Mouse (Mus musculus) cerebellum, postnatal 10 days (tissue): ENCODE data around the gene D13Ertd608e.
"Not testable (repeated sequence)": the region's sequence is repeated elsewhere in the genome, so short reads cannot be mapped to it uniquely, and the experiment has no call there.

ENCODE experiments used
- DNase-seq, 2 experiments: peaks; one replicate each; pipeline ENCODE4 v3.0.0; 2021; ENCODE audit warnings: mixed read lengths in 2 of 2

The D13Ertd608e gene

DNA sequence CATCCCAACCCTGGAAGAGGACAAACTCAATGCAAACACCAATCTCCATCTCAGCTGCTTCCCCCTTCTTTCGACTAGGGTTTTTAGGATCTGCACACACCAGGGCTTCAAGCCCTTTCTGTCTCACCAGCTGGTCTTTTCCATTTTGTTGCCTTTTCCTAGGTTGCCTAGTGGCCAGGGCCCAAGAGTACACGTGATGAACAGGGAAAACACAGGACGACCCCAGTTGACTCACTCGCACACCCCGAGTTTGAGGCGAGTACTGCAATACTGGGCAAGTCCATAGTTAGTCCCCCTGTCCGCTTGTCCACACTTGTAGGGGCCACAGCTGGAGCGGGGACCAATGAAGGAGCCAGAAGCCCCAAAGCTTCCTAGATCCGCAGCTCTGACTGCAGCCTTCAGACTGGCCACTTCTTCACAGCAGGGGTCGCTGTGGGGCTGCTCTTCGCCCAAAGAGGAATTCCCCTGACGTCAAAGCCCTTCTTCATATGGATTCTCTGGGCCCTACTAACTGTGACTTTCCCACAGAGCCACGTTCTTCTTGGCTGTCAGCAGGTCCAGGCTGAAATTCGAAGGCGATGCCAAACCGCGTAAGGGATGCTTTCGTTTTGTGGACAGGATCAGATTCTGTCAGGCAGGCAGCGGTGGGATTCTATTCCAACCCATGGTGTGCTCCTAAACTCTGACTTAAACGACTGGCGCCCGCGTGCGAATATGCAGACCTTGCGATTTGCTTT lies at the start of gene D13Ertd608e:
Gene D13Ertd608e, plus strand, starts transcription at position 687 of the 737 bp plus-strand sequence.
- peak; percentile 54 to 55 for DNase-seq

DNA sequence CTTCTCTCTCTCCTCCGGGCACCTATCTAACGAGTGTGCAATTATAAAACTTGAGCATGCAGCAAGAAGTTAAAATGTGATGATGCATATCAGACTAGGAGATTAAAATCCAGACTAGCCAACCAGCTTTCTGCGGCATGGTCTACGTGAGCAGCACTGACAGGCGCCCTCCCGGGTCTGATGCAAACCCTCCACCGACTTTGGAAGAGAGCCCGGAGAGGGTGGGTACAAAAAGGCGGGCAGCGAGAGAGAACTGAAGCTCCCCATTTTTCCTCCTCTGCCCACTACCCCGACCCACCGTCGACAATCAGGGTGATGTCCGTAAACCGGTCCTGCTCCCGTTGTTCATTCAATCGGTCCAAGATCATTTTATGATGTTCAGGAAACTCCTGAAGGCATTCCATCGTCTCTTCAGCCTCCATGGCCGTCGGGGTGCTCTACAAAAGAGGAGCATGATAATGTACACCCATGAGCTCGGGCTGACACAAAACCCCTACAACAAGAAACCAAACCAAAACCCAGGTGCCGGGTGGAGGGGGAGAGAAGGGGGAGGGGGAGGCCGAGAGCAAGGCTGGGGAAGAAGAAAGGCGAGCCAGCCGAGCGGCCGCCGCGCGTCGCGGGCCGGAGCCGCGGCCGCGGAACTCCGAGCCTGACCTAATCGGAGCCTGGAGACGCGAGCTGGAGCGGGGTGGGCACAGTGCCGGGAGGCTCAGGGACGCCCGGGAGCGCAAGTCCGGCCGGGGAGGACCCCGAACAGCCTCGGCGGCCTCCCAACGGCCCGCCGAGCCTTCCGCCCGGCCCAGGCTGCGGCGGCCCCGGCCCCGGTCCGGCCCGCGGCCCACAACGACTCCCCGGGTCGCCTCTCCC lies 45.7 kb upstream of the D13Ertd608e start:
- peak; percentile 89 to 92 for DNase-seq

DNA sequence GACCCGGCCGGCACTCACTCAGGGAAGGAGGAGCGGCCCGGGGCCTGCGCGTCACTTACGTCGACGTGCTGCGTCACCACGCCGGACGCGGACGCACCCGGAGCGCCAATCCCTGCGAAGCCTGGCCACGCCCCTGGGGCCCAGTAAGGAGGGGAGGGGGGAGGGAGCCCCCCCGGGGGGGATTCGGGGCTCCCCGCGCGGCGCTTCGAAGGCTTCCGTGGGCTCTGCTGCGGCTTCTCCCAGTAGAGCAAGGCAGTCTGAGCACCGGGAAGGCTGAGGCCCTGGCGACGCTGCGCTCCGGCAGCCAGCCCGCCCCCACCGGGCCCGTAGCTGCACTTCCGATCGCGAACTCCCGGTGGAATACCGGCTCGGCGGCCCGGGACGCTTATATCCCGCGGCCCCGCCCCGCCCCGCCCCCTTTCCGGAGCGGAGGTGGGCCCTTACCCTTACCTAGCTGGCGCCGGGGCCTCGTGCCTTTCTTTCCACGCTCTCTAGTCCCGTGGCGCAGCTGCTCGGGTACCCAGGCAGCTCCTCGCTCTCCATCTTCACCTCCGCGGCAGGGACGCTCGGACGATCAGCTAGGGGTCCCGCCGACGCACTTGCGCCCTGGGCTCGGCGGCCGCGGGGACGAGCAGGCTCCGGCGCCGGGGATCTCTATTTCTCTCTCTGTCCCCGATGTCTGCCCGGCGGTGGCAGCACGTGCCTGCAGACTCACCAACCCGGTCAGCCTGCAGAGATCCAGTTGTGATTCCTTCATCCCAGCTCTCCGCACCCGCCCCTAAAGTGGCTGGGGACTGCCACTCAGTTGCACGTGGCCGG lies 44.8 kb upstream of the D13Ertd608e start, which contains the start of gene Zfp131:
Gene Zfp131, minus strand, starts transcription at position 129 of the 819 bp plus-strand sequence.
- peak; percentile 97 to 98 for DNase-seq

DNA sequence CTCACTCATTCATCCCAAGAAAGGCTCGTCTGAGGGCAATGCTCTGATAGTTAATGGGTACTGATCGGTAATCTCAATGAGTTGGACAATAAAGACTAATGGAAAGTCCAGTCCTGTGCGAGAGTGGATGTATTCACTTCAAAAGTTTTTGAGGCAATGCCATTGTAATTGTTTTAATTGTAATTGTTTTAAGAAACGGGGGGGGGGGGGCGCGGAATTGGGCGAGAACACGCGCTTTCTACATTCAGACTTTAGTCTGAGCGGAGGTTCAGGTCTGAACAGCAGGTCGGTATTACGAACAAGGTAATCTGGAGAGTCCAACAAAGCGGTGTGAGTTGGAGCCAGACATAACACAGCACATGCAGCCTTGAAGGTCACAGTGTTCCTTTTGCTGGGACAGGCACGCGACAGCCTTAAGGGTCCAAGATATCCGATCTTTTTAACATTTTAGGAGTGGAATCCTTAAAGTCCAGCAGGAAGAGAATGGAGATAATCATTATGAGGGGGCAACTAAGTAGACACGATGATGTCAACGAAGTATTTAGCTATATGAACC lies 44.1 kb upstream of the D13Ertd608e start:
- peak in 1 of 2 experiments; percentile 17 for DNase-seq

DNA sequence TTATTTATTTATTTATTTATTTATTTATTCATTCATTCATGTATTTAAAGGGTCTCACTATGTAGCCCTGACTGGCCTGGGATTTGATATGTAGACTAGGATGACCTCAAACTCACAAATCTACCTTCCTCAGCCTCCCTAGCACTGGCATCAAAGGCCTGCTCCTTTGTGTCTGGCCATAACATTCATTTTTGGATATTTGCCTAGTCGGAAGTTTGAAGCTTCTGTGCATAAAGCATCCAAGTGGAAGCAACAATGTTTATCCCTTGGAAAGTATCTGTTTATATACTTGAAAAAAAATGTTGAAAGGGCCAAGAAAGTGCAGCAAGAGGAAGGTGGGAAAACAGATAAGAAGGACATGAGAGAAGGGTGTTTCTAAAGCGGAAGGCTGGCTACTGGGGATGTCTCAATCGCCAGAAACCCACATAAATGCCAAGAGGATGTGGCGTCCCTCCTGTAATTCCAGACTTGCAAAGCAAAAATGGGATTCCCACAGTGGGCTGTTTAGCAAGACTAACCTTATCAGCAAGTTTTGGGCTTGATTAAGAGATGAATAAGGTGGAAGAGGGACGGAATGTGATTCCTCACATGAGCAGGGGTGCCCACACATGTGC lies 42.9 kb upstream of the D13Ertd608e start:
- no peak for DNase-seq

DNA sequence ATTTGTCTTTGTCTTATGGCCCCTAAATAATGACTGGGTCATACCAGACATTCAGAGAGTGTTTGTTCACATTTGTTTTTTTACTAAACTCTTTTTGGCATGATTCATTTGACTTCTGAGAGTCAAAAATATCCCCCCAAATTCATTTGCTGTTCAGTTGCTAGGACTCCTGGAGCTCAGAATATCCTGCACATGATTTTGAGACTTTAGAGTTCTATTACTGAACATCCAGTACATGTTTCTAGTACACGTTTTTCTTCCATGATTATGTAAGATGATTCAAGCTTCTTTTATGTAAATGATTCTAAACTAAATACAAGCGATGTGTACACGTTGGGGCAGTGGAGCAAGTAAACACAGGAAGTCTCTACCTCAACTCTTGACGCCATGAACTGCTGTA lies 38.1 kb upstream of the D13Ertd608e start:
- no peak for DNase-seq

DNA sequence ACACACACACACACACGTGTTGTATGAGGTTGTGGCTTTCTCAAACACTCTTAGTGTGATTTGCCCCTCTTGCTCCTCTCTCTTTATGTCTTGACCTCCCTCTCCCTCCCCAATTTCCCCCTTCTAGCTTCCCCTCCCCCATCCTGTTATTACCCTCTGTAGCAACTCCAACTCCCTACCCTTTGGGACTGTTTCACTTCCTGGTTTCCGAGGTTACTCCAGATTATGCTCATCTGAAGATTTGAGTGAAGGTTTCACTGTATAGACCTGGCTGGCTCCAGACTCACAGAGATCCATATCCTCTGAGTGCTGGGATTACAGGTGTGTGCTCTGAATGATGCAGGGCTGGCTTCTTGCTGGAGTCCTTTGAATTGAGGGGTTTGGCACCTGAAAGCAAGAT lies 26.9 kb upstream of the D13Ertd608e start:
- no peak for DNase-seq

DNA sequence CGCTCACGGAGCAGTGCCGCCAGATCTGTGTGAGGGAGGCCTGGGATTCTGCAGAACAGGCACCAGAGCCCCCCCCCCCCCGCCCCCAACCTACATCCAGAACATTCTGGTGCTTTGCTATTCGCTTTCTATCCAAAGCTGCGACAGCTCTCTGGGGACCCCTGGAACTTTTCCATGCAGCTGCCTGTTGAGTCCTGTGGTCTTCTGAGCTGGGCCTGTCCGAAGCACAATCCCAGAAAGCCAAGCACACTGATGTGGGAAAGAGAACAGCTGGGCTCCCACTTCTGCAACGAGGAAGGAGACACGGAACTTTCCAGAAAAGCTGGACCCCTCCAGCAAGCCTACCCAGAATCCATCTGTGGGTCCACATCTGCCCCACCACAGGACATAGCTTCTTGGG lies 25.8 kb upstream of the D13Ertd608e start:
- DNase-seq = no peak

DNA sequence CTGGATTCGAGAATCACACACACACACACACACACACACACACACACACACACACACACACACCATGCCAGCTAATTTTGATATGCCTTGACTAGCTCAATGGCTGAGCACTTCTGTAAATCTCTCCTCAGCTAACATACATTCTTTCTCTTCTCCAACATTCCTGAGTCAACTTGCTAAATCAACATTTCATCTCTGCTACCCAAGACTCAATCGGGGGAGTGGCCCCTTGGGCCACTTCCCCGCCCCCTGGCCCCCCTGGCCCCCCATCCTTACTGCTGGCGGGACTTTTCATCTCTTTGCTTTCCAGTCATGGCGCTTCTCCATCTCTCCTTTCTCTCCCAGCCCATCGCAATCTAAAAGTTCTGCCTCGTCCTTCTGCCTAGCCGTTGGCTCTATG lies 19.0 kb upstream of the D13Ertd608e start:
- DNase-seq = no peak

DNA sequence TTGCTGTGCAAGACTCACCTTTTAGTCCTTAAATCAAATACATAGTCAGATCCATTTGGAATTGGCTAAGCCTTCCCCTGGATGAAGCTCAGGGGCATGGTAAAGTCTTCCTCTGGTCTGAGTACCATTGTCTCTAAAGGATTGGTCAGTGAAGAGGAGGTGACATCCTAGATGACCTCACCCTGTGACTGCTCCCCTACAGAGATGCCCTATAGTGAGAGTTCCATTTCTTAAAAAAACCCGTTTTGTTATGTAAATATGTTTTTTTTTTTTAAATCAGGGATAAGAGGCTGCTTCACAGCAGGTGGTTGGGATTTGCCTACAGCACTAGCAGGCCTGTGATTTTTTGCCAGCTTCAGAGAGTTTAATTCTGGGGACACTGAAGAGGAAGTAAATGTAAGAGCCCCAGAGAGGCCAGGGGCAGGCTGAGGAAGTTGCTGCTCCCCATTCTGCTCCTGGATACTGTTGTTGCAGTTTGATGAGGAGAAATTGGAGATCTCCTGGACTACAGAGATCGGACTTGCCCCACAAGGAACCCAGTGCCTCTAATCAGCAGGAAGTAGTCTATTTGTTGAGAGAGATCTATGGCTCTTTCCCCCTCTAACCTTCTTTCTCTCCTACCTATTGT lies 18.1 kb upstream of the D13Ertd608e start:
- DNase-seq = no peak

DNA sequence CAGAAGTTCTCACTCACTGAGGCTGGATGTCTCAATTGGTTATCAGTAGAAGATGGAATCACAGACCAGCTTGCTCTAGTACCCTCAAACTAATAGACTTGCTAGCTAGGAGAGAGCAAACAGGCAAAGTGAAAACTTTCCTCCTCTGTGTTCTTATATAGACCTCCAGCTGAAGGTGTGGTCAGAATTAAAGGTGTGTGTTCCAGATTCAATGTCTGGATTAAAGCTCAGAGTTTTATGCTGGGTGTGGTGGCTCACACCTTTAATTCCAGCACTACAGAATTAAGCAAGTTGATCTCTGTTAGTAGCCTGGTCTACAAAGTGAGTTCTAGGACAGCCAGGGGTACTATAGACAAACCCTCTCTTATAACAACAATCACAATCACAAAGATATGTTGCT lies 5.7 kb upstream of the D13Ertd608e start, which contains the start of gene AF067063:
Gene AF067063, minus strand, starts transcription at position 101 of the 400 bp plus-strand sequence.
- DNase-seq = not testable (repeated sequence)

DNA sequence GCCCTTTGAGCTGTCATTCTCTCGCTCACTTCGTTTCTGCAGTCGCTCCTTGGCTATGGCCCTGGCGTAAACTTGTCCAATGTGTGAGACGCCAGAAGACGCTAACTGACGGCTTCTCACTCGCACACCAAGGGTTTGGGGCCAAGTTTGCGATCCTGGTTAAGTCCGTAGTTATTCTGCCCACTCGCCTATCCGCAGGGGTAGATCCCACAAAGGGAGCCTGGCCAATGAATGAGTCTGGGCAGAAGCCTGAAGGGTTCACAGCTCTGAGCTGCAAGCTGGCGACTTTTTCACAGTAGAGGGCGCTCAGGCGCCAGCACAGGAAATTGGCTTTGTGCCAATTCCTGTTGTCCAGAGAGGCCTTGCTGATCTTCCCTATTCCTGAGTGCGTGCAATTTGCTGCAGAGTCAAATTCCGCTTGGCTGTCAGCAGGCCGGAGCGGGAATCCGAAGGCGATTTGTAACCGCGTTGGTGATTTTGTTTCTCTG lies 562 bp downstream of the D13Ertd608e start:
- peak; percentile 42 to 55 for DNase-seq

DNA sequence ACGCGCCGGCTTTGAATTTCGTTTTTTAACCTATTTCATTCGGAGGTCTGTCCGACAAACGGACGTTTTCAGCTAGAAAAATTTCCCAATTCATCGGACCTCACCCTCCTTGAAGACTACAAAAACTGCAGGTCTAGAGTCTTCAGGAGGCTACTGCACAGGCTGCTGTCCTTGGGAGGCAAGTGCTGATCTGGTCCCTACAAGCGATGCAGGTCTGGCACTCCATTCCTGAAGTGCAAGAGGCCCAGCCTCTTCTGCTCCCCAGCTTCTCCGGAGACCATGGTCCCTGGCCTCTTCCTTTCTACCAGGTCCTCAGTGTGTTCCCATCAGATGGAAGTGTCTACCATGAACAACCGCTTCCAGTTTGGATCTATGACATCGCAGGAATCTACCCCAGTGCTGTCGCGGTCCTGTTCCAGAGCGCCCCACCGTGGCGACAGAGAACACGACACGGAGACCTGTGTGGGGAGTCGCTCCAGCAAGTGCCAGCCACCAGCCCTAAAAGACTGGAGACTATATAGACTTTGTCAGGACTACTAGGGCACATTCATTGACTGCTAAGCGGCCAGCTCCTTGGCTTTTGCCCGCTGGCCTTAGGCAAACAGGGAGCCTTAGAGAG lies 2.0 kb downstream of the D13Ertd608e start:
- DNase-seq = peak; percentile 73 to 74

DNA sequence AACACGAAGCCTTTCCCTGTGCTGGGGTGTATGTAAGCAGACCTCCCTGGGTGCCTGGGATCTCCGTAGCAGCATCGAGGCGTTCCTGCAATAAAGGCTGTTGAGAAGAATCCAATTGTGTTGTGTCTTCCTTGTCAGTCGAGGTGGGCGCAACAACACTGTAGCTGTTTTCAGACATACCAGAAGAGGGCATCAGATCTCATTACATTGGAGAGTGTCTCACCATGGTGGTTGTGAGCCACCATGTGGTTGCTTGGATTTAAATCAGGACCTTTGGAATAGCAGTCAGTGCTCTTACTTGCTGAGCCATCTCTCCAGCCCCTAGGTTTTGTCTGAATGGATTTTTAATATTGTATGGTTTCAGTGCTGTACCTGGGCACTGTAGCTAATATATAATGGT lies 4.2 kb downstream of the D13Ertd608e start:
- DNase-seq = peak; percentile 25 to 28

DNA sequence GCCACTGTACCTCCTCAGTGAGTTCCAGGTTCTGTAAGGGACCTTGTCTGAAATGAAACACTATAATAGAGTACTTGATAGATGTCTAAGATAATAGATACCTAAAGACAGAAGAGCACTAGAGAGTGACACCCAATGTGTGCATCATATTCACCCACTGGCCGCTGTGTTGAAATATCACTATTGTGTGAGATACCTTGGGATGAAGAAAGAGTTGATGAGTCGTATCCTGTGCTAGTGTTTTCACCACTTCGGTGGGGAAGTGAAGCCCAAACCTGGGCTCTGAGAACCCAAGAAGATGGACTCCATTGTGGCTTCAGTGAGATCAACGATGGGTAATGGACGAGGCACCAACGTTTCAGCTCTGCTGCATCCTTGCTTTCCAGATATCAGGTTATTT lies 26.6 kb downstream of the D13Ertd608e start:
- DNase-seq = not testable (repeated sequence)

DNA sequence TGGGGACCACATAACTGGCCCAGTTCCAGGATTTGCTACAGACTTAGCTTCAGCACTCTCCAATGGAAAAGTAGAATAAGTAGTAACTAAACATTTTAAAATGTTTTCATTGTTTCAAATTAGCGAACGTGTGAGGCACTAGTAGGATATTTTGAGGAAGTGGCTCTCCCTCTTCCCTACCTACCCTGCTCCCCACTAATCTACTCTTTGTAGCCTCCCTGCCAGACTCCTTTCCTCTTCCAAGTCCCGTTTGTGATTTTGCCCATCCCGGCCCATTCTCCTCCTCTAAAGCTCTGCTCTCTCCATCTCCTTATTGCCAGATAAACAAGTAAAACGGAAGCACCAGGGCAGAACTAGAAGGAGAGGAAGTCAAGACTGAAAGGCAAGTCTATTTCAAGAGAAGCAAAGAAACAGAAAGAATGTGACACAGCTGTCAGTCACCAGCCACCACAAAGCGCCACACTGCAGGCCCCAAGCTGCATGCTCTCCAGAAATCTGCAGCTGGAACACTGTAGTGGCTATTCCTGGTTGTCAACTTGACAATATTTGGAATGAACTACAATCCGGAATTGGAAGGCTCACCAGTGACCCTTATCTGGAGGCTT lies 28.7 kb downstream of the D13Ertd608e start:
- DNase-seq = not testable (repeated sequence)

DNA sequence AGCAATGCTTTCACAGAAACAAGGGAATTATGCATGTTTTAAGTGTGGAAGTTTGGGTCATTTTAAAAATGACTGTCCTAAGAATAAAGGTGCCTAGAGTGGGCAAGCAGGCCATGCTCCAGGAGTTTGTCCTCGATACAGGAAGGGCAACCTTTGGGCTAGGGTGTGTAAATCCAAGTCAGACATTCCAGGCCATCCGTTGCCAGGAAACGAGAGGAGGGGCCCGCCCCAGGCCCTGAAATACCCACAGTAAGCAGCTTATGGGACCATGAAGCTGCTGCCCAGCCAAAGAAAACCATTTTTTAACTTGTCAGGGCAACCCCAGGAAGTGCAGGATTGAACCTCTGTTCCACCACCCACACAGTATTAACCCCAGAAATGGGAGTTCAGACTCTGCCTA lies 51.1 kb downstream of the D13Ertd608e start:
- not testable (repeated sequence) for DNase-seq

DNA sequence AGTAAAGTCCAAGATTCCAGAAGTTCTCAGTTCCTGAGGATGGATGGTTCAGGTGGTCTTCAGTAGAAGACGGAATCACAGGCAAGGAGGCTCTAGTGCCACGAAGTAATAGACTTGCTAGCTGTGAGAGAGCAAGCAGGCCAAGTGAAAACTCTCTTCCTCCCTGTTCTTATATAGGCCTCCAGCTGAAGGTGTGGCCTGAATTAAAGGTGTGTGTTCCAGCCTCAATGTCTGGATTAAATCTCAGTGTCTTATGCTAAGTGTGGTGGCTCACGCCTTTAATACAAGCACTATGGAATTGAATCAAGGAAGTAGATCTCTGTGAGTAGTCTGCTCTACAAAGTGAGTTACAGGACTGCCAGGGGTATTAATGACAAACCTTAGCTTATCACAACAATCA lies 58.9 kb downstream of the D13Ertd608e start, which contains the start of gene Tcstv1:
Gene Tcstv1, minus strand, starts transcription at position 101 of the 400 bp plus-strand sequence.
- not testable (repeated sequence) for DNase-seq
